Mouse (Mus musculus) T-helper 2 cell (primary cell): Measurements from ENCODE around the gene Stk25.
"Not testable (repeated sequence)": the region's sequence is repeated elsewhere in the genome, so short reads cannot be mapped to it uniquely, and the experiment has no call there.

Experiments used
- in situ Hi-C: fragments of 300-600 bp; cut with MboI, MseI; formaldehyde crosslinking; loops from one replicate; pipeline ENCODE4 v1.15.1; 2025; ENCODE audit warnings: high pct_unique_total_duplicates

Stk25 gene

DNA sequence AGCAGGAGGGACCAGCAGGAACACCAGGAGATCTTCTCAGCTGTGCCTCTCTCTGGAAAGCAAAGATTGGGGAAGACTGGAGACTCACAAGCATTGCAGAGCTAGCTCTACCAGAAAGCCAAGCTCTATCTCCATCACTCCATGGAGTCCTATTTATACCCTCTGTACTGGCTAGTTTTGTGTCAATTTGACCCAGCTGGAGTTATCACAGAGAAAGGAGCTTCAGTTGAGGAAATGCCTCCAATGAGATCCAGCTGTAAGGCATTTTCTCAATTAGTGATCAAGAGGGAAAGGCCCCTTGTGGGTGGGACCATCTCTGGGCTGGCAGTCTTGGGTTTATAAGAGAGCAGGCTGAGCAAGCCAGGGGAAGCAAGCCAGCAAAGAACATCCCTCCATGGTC is at the start of gene Stk25:
TSS of gene Stk25 (minus strand) at position 101 of the 400 bp plus-strand sequence.
- in situ Hi-C loops = not testable (repeated sequence)

DNA sequence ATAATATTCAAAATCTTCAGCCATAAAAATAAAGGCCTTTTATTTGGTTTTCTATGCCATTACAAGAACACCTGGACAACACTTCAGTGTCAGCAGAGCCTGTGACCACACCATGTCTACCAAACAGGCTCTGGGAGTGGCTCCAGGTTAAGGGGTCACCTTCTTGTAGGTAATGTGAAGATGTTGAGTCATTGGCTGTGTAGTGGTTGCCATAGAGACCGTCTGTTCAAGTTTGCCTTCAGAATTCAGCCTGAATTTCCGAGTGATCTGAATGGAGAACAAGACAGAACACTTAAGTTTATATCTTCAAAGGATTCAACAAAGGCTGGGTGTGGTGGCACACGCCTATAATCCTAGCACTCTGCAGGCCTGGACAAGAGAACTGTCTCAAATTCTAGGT is 46.9 kb upstream of the Stk25 start:
- in situ Hi-C loops = no loop called here

DNA sequence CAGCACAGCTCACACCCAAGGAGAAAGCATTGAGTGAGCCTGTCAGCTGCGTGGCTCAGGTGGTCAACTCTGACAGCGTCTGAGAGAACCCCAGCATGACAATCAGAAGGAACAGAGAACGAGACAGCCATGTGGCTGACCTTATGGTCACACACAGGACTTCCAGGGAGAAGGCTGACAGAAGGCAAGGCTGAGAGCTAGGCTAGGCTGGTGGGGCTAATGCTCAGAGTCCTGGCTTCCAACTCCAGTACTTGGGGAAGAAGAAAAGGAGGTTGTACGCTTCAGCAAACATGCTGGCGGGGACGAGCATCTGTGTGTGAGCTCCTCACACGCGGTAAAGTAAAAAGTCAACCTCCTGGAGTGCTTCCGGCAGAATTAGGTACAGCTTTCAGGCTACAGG is 45.9 kb upstream of the Stk25 start:
- in situ Hi-C loops = no loop called here

DNA sequence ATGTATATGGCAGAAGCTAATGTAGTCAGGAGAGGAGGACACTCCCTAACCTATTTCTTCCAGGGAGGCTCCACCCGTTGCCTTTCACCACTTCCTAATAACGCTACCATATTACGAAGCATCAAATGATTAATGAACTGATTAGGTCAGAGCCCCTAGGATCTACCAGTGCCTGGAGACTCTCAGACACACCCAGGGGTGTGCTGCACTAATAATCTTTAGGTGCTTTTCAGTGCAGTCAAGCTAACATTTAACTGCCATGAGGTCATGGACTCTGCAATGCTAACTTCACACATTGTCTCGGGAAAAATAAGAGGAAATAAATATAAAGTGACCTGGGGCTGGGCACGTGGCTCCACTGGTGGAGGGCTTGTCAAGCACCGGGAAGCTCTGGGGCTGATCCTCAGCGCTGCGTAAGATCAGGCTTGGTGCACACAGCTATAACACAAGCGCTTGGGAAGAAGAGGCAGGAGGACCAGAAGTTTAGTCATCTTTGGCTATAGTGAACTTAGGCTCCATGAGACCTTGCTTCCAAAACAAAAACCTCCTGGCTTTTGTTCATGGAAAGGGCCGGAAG is 45.1 kb upstream of the Stk25 start:
- in situ Hi-C loops = no loop called here

DNA sequence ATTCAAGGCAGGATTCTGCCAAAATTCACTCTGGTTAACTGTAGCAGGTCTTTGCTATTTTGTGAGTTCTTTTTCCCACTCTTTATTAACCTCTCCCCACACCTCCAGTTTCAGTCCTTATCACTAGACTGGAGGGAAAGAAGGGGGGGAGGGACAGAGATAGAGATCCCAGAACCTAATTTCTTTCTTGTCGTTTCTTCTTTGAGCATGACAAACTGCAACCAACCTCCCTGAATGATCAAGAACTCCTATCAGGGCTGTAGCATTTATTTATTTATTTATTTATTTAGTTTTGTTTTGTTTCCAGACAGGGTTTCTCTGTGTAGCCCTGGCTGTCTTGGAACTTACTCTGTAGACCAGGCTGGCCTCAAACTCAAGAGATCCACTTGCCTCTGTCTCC is 43.6 kb upstream of the Stk25 start:
- in situ Hi-C loops = no loop called here

DNA sequence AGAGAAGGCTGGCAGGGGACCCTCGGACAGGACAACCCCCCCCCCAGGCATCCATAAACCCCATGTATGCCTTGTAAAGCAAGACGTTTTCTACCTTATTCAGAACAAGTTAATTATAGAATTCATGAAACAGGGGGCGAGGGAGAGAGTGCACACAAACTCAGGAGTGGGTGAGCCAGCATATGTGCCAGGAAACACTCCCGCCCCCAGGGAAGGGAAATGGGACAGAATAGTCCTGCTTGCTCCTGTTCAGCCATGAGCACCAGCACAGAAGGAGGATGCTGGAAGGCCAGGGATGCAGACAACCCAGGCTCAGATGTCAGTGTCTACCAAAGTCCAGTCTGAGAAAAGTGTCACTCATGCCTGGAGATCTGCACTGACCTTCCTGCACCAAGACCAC is 40.7 kb upstream of the Stk25 start:
- in situ Hi-C loops = no loop called here

DNA sequence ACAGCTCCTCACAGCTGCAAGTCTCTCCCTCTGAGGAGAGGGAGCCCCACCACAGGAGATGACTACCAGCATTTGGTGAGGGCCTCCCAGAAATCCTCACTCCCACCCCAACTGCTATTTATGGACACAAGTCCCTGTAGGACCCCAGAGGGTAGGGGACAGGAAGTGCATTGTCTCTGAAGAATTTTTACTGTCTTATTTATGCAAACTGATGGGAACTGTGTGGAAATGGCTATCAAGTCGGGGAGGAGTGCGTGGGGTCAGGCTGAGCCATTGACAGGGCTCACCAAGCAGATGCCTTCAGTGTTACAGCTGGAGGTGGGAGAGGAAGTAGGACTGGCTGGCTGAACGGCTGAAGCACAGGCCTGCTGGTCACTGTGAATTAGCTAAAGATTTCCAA is 38.9 kb upstream of the Stk25 start:
- in situ Hi-C loops = no loop called here

DNA sequence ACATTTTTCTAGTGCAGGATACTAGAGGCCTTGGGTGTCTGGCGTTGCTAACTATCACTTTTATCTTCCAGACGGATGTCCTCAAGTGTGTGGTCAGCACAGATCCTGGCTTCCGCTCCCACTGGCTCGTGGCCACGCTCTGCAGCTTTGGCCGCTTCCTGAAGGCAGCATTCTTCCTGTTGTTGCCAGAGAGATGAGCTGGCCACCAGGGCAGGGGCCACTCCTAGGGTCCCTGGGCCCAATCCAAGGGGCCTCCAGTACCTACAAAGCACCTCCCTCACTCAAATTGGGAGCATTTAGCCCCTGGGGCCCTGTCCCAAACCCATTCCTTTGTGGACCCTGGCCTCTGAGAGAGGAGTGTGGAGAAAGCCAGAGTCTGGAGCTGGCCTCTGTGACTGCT is 36.5 kb upstream of the Stk25 start:
- in situ Hi-C loops = no loop called here

DNA sequence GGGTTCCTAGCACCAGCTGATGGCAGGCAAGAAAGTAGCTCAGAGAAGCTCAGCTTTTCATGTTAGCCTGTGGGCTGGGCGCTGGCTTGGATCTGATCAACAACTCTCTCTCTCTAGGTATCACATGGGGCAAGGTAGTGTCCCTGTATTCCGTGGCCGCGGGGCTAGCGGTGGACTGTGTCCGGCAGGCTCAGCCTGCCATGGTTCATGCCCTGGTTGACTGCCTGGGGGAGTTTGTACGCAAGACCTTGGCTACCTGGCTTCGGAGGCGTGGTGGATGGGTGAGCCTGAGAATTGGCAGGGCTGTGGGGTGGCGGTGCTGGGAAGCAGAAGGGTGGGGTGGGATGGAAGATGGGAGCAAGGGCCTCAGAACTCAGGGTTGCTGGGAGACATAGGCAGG is 35.5 kb upstream of the Stk25 start:
- in situ Hi-C loops = no loop called here

DNA sequence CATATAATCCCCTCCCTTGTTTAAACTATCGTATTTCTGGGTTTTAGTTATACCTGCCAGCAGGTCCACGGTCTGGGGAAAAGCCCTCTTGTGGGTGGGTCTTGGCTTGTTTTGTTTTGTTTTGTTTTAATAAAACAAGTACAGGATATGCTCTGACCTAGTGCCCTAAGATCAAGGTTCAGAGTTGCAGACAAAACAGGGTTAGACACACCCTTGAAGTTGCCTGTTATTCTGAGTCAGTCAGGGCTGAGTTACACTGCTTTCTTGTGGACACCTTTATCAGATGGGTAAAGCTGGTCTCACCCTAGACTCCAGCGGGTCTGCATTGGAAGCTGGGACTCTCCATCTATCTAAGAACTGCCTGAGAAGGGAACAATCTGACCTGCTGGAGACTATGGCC is 35.0 kb upstream of the Stk25 start:
- in situ Hi-C loops = no loop called here

DNA sequence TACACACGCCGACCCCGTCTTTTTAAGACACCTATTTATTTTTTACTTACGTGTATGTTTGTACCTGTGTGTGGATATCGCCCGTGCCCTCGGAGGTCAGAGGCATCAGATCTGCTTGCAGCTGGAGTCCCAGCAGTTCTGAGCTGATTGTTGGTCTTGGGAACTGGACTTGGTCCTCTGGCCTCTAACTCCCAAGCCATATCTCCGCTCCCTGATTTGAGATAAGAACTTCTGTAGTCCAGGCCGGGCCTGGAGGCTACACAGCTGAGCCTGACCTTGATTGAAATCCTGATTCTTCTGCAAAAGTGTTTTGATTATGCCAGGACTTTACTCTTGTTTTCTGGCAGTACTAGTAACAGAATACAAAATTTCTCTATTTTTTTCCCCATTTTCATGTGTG is 34.3 kb upstream of the Stk25 start:
- in situ Hi-C loops = no loop called here

DNA sequence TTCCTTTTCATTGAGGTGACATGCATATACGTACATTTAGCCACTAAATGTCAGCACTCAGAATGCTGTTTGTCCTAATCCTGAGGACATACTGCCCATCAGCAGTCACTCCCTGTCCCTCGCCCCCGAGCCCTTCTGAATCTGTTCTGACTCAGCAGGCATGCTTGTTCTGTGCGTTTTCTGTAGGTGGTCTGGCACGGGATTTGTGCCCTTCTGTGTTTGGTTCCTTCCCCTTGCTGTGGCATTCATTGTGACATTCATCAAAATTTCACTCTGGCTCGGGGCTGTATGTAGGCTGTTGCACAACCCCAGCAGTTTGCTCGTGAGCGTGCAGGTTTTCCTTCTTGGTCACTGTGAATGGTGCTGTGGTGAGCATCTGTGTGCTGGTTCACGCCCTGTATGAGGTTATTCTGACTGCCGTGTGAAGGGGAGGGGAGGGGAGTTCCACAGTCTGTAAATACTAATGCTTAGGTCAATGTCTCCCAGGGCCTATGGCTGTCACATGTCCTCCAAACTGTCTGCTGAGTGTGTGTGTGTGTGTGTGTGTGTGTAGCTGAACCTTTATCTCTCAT is 33.4 kb upstream of the Stk25 start:
- in situ Hi-C loops = no loop called here

DNA sequence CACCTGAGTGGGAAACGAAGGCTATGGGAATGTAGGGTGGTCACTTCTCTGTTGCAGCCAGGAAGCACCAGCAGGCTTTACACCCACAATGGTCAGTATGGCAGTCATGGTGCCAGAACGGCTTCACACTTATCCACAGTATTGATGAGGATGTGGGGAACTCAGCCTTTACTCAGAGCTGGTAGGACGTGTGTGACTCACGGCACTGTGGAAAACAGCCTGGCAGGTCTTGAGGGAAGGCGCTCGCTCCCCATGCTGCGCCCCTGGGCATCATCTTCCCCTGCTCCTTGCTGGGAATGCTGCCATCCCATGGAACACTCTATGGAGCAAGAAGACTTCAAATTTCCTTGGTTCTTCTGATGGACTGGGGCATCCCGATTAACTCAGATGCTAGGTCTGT is 32.6 kb upstream of the Stk25 start:
- in situ Hi-C loops = no loop called here

DNA sequence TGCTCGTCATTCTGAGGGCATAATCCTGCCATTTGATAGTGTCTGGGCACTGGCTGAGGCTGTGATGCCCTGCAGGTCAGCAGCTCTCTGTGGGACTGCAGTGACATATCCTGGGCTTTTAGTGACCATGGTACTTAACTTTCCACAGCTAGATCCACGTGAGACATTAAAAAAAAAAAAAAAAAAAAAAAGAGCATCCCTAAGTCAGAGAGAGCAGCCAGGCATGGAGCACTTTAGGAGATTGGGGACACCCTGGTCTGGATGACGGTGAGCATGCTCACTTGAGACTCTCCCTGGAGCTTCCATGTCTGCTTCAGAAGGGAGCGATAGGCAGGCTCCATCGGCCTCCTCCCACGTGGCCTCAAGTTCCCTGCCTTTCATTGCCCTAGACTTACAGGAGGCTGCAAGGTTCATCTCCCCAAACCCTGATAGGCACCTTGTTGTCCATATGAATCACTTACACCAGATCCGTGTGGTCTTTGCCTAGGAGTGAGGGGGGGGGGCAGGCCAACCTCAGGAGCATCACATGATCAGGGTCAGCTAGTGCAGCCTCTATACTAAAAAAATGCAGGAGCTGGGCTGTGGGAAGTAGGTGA is 31.5 kb upstream of the Stk25 start:
- in situ Hi-C loops = no loop called here

DNA sequence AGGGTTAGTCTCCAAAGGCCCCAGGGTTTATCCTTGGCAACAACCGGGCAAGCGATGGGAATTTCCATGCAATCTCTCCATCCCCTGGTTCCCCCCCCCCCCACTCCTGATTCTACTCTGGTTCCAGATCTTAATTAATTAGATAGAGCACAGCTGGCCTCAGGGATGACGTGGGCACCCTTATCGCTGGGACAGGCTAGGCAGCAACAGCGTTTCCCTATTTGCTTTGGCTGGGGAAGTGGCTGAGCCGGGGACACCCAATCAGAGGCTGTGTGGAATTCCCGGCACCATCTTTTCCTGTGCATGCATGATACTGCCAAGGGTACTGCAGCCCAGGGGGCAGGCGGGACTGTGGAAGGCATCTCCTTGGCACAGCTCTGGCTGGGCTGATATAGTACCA is 29.7 kb upstream of the Stk25 start:
- in situ Hi-C loops = no loop called here

DNA sequence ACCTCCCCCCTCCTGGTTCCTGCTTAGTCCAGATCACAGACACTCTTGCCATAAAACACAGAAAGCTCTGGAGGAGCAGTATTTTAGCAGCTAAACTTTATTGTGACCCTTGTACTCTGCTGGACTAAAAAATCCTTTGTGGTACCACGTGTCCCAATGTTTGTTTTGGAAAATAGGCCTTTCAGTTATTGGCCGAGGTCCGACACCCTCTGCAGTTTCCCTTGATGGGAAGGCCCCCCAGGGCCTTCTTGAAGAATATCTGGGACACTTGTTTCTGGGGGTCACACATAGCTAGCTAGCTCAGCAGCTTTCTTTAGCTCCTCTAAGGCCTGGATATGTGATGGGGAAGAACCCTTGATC is 28.5 kb upstream of the Stk25 start:
- in situ Hi-C loops = no loop called here

DNA sequence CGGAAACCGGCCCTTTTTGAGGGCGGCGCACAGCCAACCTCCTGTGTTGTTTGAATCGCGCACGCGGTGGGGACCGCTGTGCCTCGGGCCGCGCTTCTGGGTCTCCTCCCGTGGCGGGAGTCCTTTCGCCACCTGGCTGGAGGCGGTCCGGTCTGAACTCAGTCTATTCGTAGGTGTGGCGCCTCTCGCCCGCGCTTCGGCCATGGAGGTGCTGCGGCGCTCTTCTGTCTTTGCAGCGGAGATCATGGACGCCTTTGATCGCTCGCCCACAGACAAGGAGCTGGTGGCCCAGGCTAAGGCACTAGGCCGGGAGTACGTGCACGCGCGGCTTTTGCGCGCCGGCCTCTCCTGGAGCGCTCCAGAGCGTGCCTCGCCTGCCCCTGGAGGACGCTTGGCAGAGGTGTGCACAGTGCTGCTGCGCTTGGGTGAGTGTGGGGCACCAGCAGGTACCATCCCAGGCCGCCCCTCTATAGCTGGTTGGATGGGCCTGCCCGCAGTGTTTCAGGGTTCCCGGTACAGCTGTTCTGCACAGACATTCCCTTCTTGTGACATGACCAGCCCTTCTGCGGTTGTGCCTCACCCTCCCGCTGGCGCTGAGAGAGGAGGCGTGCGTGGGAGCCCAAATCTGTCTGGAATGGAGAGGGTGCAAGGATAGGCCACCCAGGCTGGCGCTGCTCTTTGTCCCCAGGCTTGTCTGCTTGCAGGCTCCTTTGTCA is 27.9 kb upstream of the Stk25 start:
- in situ Hi-C loops = no loop called here

DNA sequence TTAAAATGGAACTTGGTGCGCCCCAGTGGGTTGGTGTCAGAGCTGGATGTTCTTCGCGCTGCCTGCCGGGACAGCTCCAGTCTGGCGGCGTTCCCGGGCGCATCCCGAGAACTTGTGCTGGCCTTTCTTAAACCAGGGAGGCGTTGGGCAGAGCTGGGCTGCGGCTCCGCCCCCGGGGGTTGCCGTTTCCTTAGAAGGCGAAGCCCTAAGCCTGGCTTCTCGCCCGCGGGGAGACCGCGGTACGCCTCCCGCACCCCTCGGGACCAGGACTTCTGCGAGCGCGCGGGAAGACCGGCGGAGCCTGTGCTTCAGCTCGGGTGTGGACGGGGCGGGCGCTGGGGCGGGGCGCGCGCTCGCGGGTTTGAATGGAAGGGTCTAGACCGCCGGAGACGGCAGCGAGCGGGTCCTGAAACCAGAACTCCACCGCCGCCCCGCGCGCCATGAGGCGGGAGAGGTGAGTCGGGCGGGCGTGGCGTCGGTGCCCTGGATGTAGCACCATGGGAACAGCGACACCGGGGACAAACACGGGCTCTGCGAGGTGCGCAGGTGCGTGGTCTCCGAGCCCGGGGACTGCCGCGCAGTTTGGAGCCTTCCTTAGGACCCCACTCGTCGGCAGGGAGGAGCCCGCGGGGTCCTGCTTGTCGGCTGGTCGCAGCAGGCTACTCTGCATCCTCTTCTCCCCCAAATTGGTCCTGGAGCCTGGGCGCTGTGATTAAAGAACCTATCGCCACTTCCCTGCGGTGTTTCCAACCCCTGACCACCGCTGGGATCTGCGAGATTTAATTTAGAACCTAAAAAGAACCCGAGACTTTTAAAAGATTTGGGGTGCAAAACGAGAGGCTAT is 27.2 kb upstream of the Stk25 start, which contains the start of gene Bok:
TSS of gene Bok (plus strand) at position 260 of the 844 bp plus-strand sequence.
- in situ Hi-C loops = no loop called here

DNA sequence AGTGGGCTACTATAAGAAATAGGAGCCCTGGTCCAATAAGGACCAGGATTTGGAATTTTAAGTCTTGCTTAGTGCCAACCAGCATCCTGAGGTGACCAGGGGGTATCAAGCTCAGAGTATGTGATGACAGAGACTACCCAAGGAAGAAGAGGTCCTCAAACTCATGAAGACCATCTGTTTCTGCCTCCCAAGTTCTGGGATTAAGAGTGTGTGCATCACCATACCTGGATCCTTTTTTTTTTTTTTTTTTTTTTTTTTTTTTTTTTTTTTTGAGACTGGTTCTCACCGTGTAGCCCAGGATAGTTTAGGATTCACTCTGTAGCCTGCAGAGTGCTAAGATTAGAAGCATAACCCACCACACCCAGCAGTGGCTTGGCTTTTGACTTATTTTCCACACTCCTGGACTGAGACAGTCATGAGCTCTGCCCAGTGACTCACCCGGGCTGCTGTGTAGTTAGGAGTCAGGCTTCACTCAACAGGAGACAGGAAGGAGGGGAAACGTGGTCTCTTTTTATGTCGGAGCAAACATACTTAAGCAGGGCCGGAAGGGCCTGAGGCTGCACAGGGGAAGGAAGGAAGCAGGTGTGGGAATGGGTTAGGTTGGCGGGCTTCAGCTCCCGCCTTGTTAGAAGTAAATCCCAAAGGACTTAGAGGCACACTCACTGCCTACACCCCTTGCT is 21.6 kb upstream of the Stk25 start:
- in situ Hi-C loops = no loop called here

DNA sequence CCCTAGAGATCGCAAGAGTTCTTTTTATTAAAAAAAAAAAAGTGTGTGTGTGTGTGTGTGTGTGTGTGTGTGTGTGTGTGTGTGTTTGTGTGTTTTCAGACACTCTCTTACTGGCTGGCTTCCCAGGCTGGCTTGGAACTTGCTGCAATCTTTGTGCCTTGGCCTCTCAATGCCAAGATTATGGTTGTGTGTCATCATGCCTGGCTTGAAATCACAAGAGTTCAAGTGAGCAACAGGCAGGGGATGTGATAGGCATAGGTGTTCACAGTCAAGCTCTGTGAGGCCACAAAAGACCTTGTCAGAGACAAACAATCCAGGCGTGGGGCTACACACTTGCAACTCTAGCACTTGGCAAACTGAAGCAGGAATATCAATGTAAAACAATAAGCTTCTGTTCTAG is 19.9 kb upstream of the Stk25 start:
- in situ Hi-C loops = no loop called here

DNA sequence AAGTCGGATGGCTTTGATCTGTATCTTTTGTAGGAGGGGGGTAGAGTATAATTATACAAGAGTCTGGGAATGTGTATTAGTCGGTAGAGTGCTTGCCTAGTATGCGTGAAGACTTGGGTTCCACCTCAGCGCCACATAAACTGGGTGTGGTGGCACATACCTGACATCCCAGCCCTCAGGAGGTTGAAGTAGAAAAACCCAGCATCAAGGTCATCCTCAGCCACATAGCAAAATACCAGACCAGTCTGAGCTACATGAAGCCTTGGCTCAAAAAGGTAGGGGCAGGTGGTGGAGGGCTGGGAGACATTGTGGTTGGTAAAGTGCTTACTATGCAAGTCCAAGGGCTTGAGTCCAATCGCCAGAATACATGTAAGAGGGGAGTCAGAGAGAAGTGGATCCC is 14.2 kb upstream of the Stk25 start:
- in situ Hi-C loops = no loop called here

DNA sequence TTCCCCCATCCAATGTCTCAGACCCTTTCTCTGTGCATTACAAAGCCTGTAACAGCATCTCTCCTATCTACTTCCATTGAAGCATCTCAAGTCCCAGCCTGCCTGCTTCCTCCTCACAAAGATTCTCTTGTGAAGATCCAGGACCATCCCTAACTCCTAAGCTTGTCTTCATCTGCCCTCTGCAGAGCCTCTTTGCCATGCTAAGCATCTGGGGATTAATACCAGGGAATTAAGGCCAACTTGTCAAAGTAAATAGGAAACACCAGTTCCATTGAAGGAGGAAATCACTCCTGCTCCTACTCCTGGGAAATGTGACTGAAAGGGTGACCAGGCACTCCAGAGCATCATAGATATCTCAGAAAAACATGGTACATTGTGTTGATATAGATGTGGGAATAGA is 11.5 kb upstream of the Stk25 start:
- in situ Hi-C loops = no loop called here
